ENCODE assay signal across 22 mouse cellular contexts in the genomic region with DNA sequence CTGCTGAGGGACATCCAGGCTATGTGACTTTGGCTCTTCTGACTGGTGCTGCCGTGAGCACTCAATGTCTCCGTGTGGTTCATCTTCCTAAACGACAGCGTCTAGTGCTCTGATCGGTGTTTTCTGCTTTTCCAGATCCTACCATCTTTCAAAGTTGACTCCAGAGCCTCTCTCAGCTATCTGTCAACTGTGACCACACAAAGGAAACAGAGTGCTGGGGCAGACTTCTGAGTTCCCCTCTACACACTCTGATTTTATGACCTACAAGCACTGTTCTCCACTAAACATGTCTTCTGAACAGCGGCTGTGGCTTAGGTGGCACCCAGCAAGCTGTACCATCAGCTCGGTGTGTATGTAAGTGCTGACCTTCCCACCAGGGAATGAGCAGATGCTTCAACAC. TPM values are rescaled to one million over a fixed set of nuclear protein-coding genes. Genes with fewer than 3 reads are reported as not detected.
DNase-seq lines count a peak whose midpoint lies in the region; ATAC-seq and TF ChIP-seq lines count a peak whose summit lies in the region.
"Had no signal": no experiment of that assay in that cellular context is flagged by ENCODE, and none has a peak within 500 bp of the region (broad histone marks: within the 10 kb centered on the region; RNA-seq: fewer than 3 reads in every experiment).

No protein-coding gene starts in this region.

- TF ChIP-seq CTCF in forebrain, postnatal 0 days (IDR thresholded peaks at IDR 0.05; ENCODE audit: low read depth) = no peak
- TF ChIP-seq CTCF in bone marrow, adult 2 months (IDR thresholded peaks at IDR 0.05; ENCODE audit: control insufficient read depth, insufficient read depth, low read length) = no peak

- ATAC-seq in forebrain, postnatal 0 days = no peak
- no peak for ATAC-seq in limb, embryonic 12.5 days (ENCODE audit: insufficient number of reproducible peaks, insufficient read depth, low FRiP score, low TSS enrichment, low read depth)
- ATAC-seq: hindbrain, embryonic 16.5 days; liver, postnatal 0 days; midbrain, embryonic 16.5 days had no signal

- whole genome bisulfite sequencing in forebrain, embryonic 10.5 days = 95% methylated on average over 7 of the region's 7 CpGs
- 93% methylated on average over 7 of the region's 7 CpGs for WGBS in forebrain, postnatal 0 days
- 87% methylated on average over 7 of the region's 7 CpGs for WGBS in limb, embryonic 12.5 days
- WGBS in limb, embryonic 10.5 days = 88% methylated on average over 7 of the region's 7 CpGs
- WGBS in bone marrow, adult 2 months = 17% methylated on average over 7 of the region's 7 CpGs
- 21% methylated on average over 7 of the region's 7 CpGs for WGBS in macrophage (ENCODE audit: missing documents)

- no peaks in the 10 kb centered on the region for H3K9me3 ChIP-seq in forebrain, embryonic 10.5 days
- H3K9me3 ChIP-seq in forebrain, postnatal 0 days (ENCODE audit: low read length) = no peaks in the 10 kb centered on the region
- H3K9me3 ChIP-seq in limb, embryonic 12.5 days = no peaks in the 10 kb centered on the region
- no peaks in the 10 kb centered on the region for H3K9me3 ChIP-seq in limb, embryonic 10.5 days (replicated peaks)
- H3K9me3 ChIP-seq: embryonic facial prominence, embryonic 12.5 days; forebrain, embryonic 12.5 days had no signal

- no peak for DNase-seq in forebrain, embryonic 10.5 days (ENCODE audit: extremely low spot score, low spot score)
- no peak for DNase-seq in forebrain, postnatal 0 days
- DNase-seq in limb, embryonic 10.5 days (ENCODE audit: low spot score) = no peak
- no peak for DNase-seq in cerebellum, adult 8-10 months
- DNase-seq in layer of hippocampus, adult 11-12 months (ENCODE audit: low spot score) = no peak
- DNase-seq: adrenal gland, postnatal 14 days; cerebellum, postnatal 10 days; heart, postnatal 4 days; kidney, adult 18-20 months; kidney, postnatal 4 days; liver, postnatal 0 days; lung, postnatal 10 days; right cerebral cortex, postnatal 4 days had no signal

- H3K4me2 ChIP-seq in forebrain, postnatal 0 days (ENCODE audit: low read depth) = no peak overlapping the region
- no peak overlapping the region for H3K4me2 ChIP-seq in limb, embryonic 12.5 days
- H3K4me2 ChIP-seq: embryonic facial prominence, embryonic 12.5 days; forebrain, embryonic 12.5 days; liver, embryonic 11.5 days had no signal

- H3K9ac ChIP-seq in forebrain, postnatal 0 days = no peak overlapping the region
- H3K9ac ChIP-seq in limb, embryonic 12.5 days (replicated peaks) = no peak overlapping the region
- H3K9ac ChIP-seq: embryonic facial prominence, embryonic 12.5 days; forebrain, embryonic 12.5 days; liver, postnatal 0 days had no signal

- no peaks in the 10 kb centered on the region for H3K36me3 ChIP-seq in forebrain, embryonic 10.5 days (replicated peaks)
- no peaks in the 10 kb centered on the region for H3K36me3 ChIP-seq in forebrain, postnatal 0 days (ENCODE audit: insufficient read depth)
- 0 out of 2 replicates have a peak, but pooled peaks cover 4% of the 10 kb centered on the region for H3K36me3 ChIP-seq in limb, embryonic 12.5 days
- H3K36me3 ChIP-seq in limb, embryonic 10.5 days = no peaks in the 10 kb centered on the region
- H3K36me3 ChIP-seq in macrophage (ENCODE audit: inconsistent target) = no peaks in the 10 kb centered on the region
- H3K36me3 ChIP-seq: embryonic facial prominence, embryonic 12.5 days; forebrain, embryonic 12.5 days had no signal

- peaks cover 34% of the 10 kb centered on the region for H3K4me1 ChIP-seq in forebrain, embryonic 10.5 days
- H3K4me1 ChIP-seq in forebrain, postnatal 0 days (ENCODE audit: insufficient read depth) = no peaks in the 10 kb centered on the region
- H3K4me1 ChIP-seq in limb, embryonic 12.5 days (replicated peaks) = peaks cover 37% of the 10 kb centered on the region
- peaks cover 26% of the 10 kb centered on the region for H3K4me1 ChIP-seq in limb, embryonic 10.5 days
- peaks cover 24% of the 10 kb centered on the region for H3K4me1 ChIP-seq in bone marrow, adult 2 months (ENCODE audit: control insufficient read depth, insufficient read depth, low read length)

- no peak overlapping the region for H3K4me3 ChIP-seq in forebrain, embryonic 10.5 days
- H3K4me3 ChIP-seq in forebrain, postnatal 0 days (ENCODE audit: low read depth, low read length) = no peak overlapping the region
- no peak overlapping the region for H3K4me3 ChIP-seq in limb, embryonic 12.5 days (replicated peaks)
- no peak overlapping the region for H3K4me3 ChIP-seq in limb, embryonic 10.5 days
- H3K4me3 ChIP-seq in bone marrow, adult 2 months (replicated peaks; ENCODE audit: control insufficient read depth, low read depth, low read length) = no peak overlapping the region
- no peak overlapping the region for H3K4me3 ChIP-seq in macrophage (ENCODE audit: inconsistent target)
- H3K4me3 ChIP-seq: embryonic facial prominence, embryonic 12.5 days; forebrain, embryonic 12.5 days; myocyte had no signal

- peaks cover 100% of the 10 kb centered on the region for H3K79me2 ChIP-seq in macrophage (ENCODE audit: inconsistent target)

- 0 out of 2 replicates have a peak overlapping the region, but pooled peaks have one; percentile 30 for H3K27ac ChIP-seq in forebrain, embryonic 10.5 days
- H3K27ac ChIP-seq in forebrain, postnatal 0 days (ENCODE audit: low read depth, low read length) = no peak overlapping the region
- H3K27ac ChIP-seq in limb, embryonic 12.5 days = 0 out of 2 replicates have a peak overlapping the region, but pooled peaks have one; percentile 42
- H3K27ac ChIP-seq in limb, embryonic 10.5 days = no peak overlapping the region
- H3K27ac ChIP-seq in bone marrow, adult 2 months (ENCODE audit: control insufficient read depth, insufficient read depth, low read depth, low read length, poor library complexity) = peak overlapping the region; percentile 58
- peak overlapping the region; percentile 4; the same call in 1 of the 2 replicates for H3K27ac ChIP-seq in macrophage
- H3K27ac ChIP-seq: embryonic facial prominence, embryonic 12.5 days; forebrain, embryonic 12.5 days had no signal

- peaks cover 15% of the 10 kb centered on the region for H3K27me3 ChIP-seq in forebrain, embryonic 10.5 days (ENCODE audit: poor library complexity, severe bottlenecking)
- no peaks in the 10 kb centered on the region for H3K27me3 ChIP-seq in forebrain, postnatal 0 days (ENCODE audit: insufficient read depth, low read length)
- H3K27me3 ChIP-seq in limb, embryonic 12.5 days = no peaks in the 10 kb centered on the region
- no peaks in the 10 kb centered on the region for H3K27me3 ChIP-seq in limb, embryonic 10.5 days (ENCODE audit: low read depth, poor library complexity, severe bottlenecking)
- H3K27me3 ChIP-seq: embryonic facial prominence, embryonic 12.5 days had no signal

- no peak for TF ChIP-seq POLR2A in bone marrow, adult 2 months (IDR thresholded peaks at IDR 0.05; ENCODE audit: borderline replicate concordance, control insufficient read depth, low read depth, low read length)

RNA-seq across cellular contexts. Expression of a gene that starts 21.5 kb away (rescaled TPM):
- 10.1 and 11.5 TPM in 2 replicates for polyA plus RNA-seq in forebrain, embryonic 10.5 days (2016; fragmentation: Nextera tagmentation; extraction: Ambion mirVana)
- 64.1 and 74.1 TPM in 2 replicates for total RNA-seq in forebrain, postnatal 0 days (2014; rRNA removed)
- 23.7 and 24.2 TPM in 2 replicates for polyA plus RNA-seq in forebrain, postnatal 0 days (2015; fragmentation: Nextera tagmentation; extraction: Ambion mirVana)
- polyA plus RNA-seq in limb, embryonic 12.5 days (2016; fragmentation: Nextera tagmentation; extraction: Ambion mirVana) = 24.5 and 26.3 TPM in 2 replicates
- 17.9 and 22.6 TPM in 2 replicates for polyA plus RNA-seq in limb, embryonic 10.5 days (2016; fragmentation: Nextera tagmentation; extraction: Ambion mirVana)
- polyA plus RNA-seq in bone marrow, adult 2 months (2011; ENCODE audit: insufficient read depth, insufficient read length, low replicate concordance, missing spikeins) = 19.2 and 28.3 TPM in 2 replicates
- 100 to 1,000 TPM in 22 of 26 experiments, 10 to 100 TPM in 4; 82.3 to 803 (median 180) TPM for total RNA-seq in macrophage (2018; cell fraction: chromatin; rRNA removed)
- 100 to 1,000 TPM in 4 of 26 experiments, 10 to 100 TPM in 22; 32.2 to 107 (median 58.3) TPM for total RNA-seq in macrophage (2018; cell fraction: cytosol; rRNA removed)
- total RNA-seq in macrophage (2018; cell fraction: nucleus; rRNA removed) = 100 to 1,000 TPM in 12 of 26 experiments, 10 to 100 TPM in 14; 39.3 to 441 (median 84.8) TPM
- 62.6 to 194 TPM (median 68.7 TPM) in 3 replicates for polyA plus RNA-seq in macrophage (2018)

Comparison
In these comparisons a context has a peak if more than half of its experiments do, and no peak if none do; other contexts are left out.
1. H3K27ac ChIP-seq: peak in forebrain, embryonic 10.5 days (single experiment), limb, embryonic 12.5 days (single experiment), bone marrow, adult 2 months (single experiment) and macrophage (single experiment); none in forebrain, postnatal 0 days (single experiment) and limb, embryonic 10.5 days (single experiment).